In the genomic region with DNA sequence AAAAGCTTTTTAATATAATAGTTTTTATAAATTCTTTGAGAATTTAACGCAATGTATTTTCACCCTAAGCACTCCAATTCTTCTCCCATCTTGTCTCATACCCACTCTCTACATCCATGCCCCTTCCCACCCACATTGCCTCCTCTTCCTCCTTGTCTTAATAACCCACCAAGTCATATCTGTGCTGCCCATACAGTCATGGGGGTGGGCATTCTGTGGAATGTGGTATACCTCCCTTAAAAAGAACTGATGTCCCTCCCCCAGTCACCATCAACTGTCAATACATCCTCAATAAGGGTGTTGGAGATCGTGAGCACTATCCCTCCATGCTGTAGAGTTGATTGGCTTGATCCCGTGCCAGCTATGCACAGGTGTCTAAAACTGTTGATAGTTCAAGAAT, we compare ENCODE assay signal across 17 mouse cellular contexts.
"Had no signal": no experiment of that assay in that cellular context is flagged by ENCODE, and none has a peak within 500 bp of the region (broad histone marks: within the 10 kb centered on the region; RNA-seq: fewer than 3 reads in every experiment).

No protein-coding gene starts in this region.

- H3K36me3 ChIP-seq: midbrain, embryonic 12.5 days; midbrain, embryonic 15.5 days; neural tube, embryonic 12.5 days; stomach, embryonic 15.5 days had no signal

- H3K4me2 ChIP-seq: liver, embryonic 11.5 days; lung, embryonic 14.5 days; midbrain, embryonic 12.5 days; midbrain, embryonic 15.5 days; neural tube, embryonic 12.5 days; stomach, embryonic 15.5 days had no signal

- H3K27ac ChIP-seq: kidney, postnatal 0 days; layer of hippocampus, adult 2 months; macrophage; midbrain, embryonic 12.5 days; midbrain, embryonic 15.5 days; neural tube, embryonic 12.5 days; stomach, embryonic 15.5 days had no signal

- H3K9ac ChIP-seq: lung, embryonic 14.5 days; midbrain, embryonic 12.5 days; midbrain, embryonic 15.5 days; neural tube, embryonic 12.5 days; stomach, embryonic 15.5 days had no signal

- ATAC-seq: lung, postnatal 0 days; midbrain, embryonic 15.5 days had no signal

- H3K4me3 ChIP-seq: layer of hippocampus, adult 2 months; midbrain, embryonic 12.5 days; midbrain, embryonic 15.5 days; neural tube, embryonic 12.5 days; stomach, embryonic 15.5 days had no signal

- DNase-seq: kidney, adult 2 months; kidney, postnatal 25 days; layer of hippocampus, adult 9-11 months; lung, embryonic 14.5 days; retina, postnatal 1 day; right cerebral cortex, postnatal 25 days; spleen, adult 18-20 months; thymus, postnatal 25 days had no signal

- H3K27me3 ChIP-seq: midbrain, embryonic 12.5 days; midbrain, embryonic 15.5 days; neural tube, embryonic 12.5 days; stomach, embryonic 15.5 days had no signal

- H3K4me1 ChIP-seq: midbrain, embryonic 12.5 days; midbrain, embryonic 15.5 days; neural tube, embryonic 12.5 days; stomach, embryonic 15.5 days had no signal

- H3K9me3 ChIP-seq: midbrain, embryonic 12.5 days; midbrain, embryonic 15.5 days; neural tube, embryonic 12.5 days; stomach, embryonic 15.5 days had no signal
